7 mouse cellular contexts compared by ENCODE assay signal in genomic region chr14:81622063-81622462, GRCm38 (mm10).
"Had no signal": no experiment of that assay in that cellular context is flagged by ENCODE, and none has a peak within 500 bp of the region (broad histone marks: within the 10 kb centered on the region; RNA-seq: fewer than 3 reads in every experiment).

No protein-coding gene starts in this region.

- DNase-seq: kidney, adult 18-20 months; kidney, postnatal 10 days; kidney, postnatal 4 days; lung, embryonic 14.5 days; lung, postnatal 10 days; lung, postnatal 4 days; midbrain, embryonic 14.5 days had no signal
